Mouse (Mus musculus): ENCODE measurements around the gene Prkn.

DNA sequence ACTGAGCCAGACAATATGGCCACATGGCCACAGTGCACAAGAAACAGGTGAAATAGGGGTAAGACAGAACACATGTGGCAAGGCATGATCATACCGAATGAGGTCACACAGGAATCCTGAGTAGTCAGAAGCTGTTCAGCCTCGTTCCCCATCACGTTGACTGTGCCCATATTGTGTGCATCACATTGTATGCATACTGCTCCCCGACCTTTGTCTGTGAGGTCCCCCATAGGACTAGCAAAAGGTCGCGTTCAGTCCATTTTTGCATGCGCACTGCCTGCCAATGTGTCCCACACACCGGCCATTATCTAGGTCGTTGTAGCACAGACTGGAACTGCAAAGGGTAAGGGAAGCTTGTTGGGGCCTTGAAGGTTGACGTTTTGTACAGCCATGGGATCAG lies 1030.4 kb downstream of the Prkn start:
- TF ChIP-seq CTCF (IDR thresholded peaks at IDR 0.05) (no peak), EP300 (IDR thresholded peaks at IDR 0.05) (no peak)

All from lung, postnatal 0 days (tissue).